Comparison of ENCODE assay signal across 8 mouse cellular contexts in genomic region chr5:53465883-53466282, GRCm38 (mm10). TPM values are rescaled to one million over a fixed set of nuclear protein-coding genes. Genes with fewer than 3 reads are reported as not detected.
DNase-seq lines count a peak whose midpoint lies in the region; ATAC-seq and TF ChIP-seq lines count a peak whose summit lies in the region.

Gene Rbpj, plus strand, starts transcription at chr5:53466152.

- TF ChIP-seq RAD21 in MEL (IDR thresholded peaks at IDR 0.05; ENCODE audit: low read depth, low read length): no peak

- H3K36me3 ChIP-seq in E14TG2a.4 (ENCODE audit: insufficient read depth, low read length) (no peaks in the 10 kb centered on the region), MEL (ENCODE audit: control insufficient read depth in 1 of 2, insufficient read depth in 2 of 2, low read length in 2 of 2) (no peaks in the 10 kb centered on the region)
- H3K36me3 ChIP-seq in forebrain, embryonic 15.5 days: no peaks in the 10 kb centered on the region
- no peaks in the 10 kb centered on the region for H3K36me3 ChIP-seq in limb, embryonic 15.5 days

- 84% methylated on average over 9 of the region's 9 CpGs for WGBS in forebrain, embryonic 15.5 days
- 85% methylated on average over 9 of the region's 9 CpGs for WGBS in limb, embryonic 15.5 days

- H3K4me1 ChIP-seq in E14TG2a.4 (replicated peaks; ENCODE audit: low read depth, low read length) (peaks cover 82% of the 10 kb centered on the region), MEL (ENCODE audit: control insufficient read depth in 1 of 2, insufficient read depth in 2 of 2, low read length in 2 of 2) (no peaks in the 10 kb centered on the region)
- no peaks in the 10 kb centered on the region; the same call in 1 of the 2 replicates for H3K4me1 ChIP-seq in forebrain, embryonic 15.5 days
- peaks cover 19% of the 10 kb centered on the region for H3K4me1 ChIP-seq in limb, embryonic 15.5 days

- no peak within 1 kb of the TSS for H3K9ac ChIP-seq in MEL (ENCODE audit: control insufficient read depth, low read depth, low read length, poor library complexity, severe bottlenecking)
- H3K9ac ChIP-seq in forebrain, embryonic 15.5 days (replicated peaks): no peak within 1 kb of the TSS
- H3K9ac ChIP-seq in limb, embryonic 15.5 days: no peak within 1 kb of the TSS

- no peak within 1 kb of the TSS for H3K4me2 ChIP-seq in forebrain, embryonic 15.5 days (replicated peaks)
- no peak within 1 kb of the TSS for H3K4me2 ChIP-seq in limb, embryonic 15.5 days

- no peaks in the 10 kb centered on the region for H3K79me2 ChIP-seq in MEL (ENCODE audit: control insufficient read depth, insufficient read depth, low read length, poor library complexity)

- no peak within 1 kb of the TSS for H3K27ac ChIP-seq in MEL (ENCODE audit: control insufficient read depth, low read depth, low read length)
- no peak within 1 kb of the TSS for H3K27ac ChIP-seq in forebrain, embryonic 15.5 days (replicated peaks)
- H3K27ac ChIP-seq in limb, embryonic 15.5 days: no peak within 1 kb of the TSS

- DNase-seq in MEL (ENCODE audit: low read depth, low spot score): no peak
- DNase-seq in right cerebral cortex, postnatal 10 days (ENCODE audit: low spot score in 2 of 2): no peak
- no peak for DNase-seq in retina, embryonic 14.5 days (ENCODE audit: low spot score)
- DNase-seq in embryo, embryonic 11 days: no peak

- H3K9me3 ChIP-seq in E14TG2a.4 (ENCODE audit: low read length): no peaks in the 10 kb centered on the region
- H3K9me3 ChIP-seq in MEL (replicated peaks; ENCODE audit: insufficient read depth, low read length): no peaks in the 10 kb centered on the region
- no peaks in the 10 kb centered on the region for H3K9me3 ChIP-seq in forebrain, embryonic 15.5 days
- no peaks in the 10 kb centered on the region for H3K9me3 ChIP-seq in limb, embryonic 15.5 days

- no peak for ATAC-seq in forebrain, embryonic 15.5 days (replicated peaks)
- ATAC-seq in hematopoietic stem cell, adult 5-6 weeks (replicated peaks in 1 of 2; ENCODE audit: insufficient read depth in 1 of 2, low FRiP score in 2 of 2, low TSS enrichment in 1 of 2, low read depth in 1 of 2, poor library complexity in 2 of 2, severe bottlenecking in 2 of 2): no peak
- ATAC-seq in limb, embryonic 15.5 days (ENCODE audit: insufficient number of reproducible peaks, low FRiP score, low TSS enrichment, low read depth): no peak

- H3K27me3 ChIP-seq in E14TG2a.4 (ENCODE audit: insufficient read depth, low read length) (peaks cover 5% of the 10 kb centered on the region; the same call in 1 of the 2 replicates), MEL (ENCODE audit: control insufficient read depth in 1 of 2, insufficient read depth in 2 of 2, low read length in 2 of 2) (no peaks in the 10 kb centered on the region)
- no peaks in the 10 kb centered on the region for H3K27me3 ChIP-seq in forebrain, embryonic 15.5 days
- peaks cover 3% of the 10 kb centered on the region; the same call in 1 of the 2 replicates for H3K27me3 ChIP-seq in limb, embryonic 15.5 days

- no peak for TF ChIP-seq POLR2A in MEL (IDR thresholded peaks at IDR 0.05; ENCODE audit: control insufficient read depth in 1 of 2, insufficient read depth in 1 of 2, low read depth in 1 of 2, low read length in 2 of 2, poor library complexity in 1 of 2)

- TF ChIP-seq CTCF in E14TG2a.4 (conservative IDR thresholded peaks at IDR 0.05; ENCODE audit: low read length) (no peak), MEL (IDR thresholded peaks at IDR 0.05 in 2 of 3, conservative IDR thresholded peaks at IDR 0.05 in 1 of 3; ENCODE audit: control insufficient read depth in 1 of 3, insufficient read depth in 1 of 3, low read depth in 2 of 3, low read length in 3 of 3, poor library complexity in 1 of 3, severe bottlenecking in 1 of 3) (no peak)

- no peak for TF ChIP-seq EP300 in MEL (IDR thresholded peaks at IDR 0.05; ENCODE audit: low read depth in 1 of 2, low read length in 2 of 2)

- peak within 1 kb of the TSS; percentile 58 for H3K4me3 ChIP-seq in E14TG2a.4 (replicated peaks; ENCODE audit: low read length)
- no peak within 1 kb of the TSS for H3K4me3 ChIP-seq in MEL (ENCODE audit: control insufficient read depth in 1 of 2, insufficient read depth in 1 of 2, low read depth in 2 of 2, low read length in 2 of 2)
- no peak within 1 kb of the TSS for H3K4me3 ChIP-seq in forebrain, embryonic 15.5 days
- H3K4me3 ChIP-seq in limb, embryonic 15.5 days: no peak within 1 kb of the TSS

TF ChIP-seq in MEL, 35 proteins besides CTCF, POLR2A, EP300 and RAD21:
- no peak for TF ChIP-seq POLR2AphosphoS5 (IDR thresholded peaks at IDR 0.05; ENCODE audit: borderline replicate concordance, low read depth, low read length)
- no peak for TF ChIP-seq GABPA (IDR thresholded peaks at IDR 0.05; ENCODE audit: low read depth, low read length)
- TF ChIP-seq HCFC1 (IDR thresholded peaks at IDR 0.05; ENCODE audit: low read depth, low read length): no peak
- TF ChIP-seq CHD1 (IDR thresholded peaks at IDR 0.05; ENCODE audit: low read depth, low read length): no peak
- no peak for TF ChIP-seq NELFE (IDR thresholded peaks at IDR 0.05; ENCODE audit: low read depth, low read length)
- TF ChIP-seq E2F4 (IDR thresholded peaks at IDR 0.05; ENCODE audit: borderline replicate concordance, low read depth, low read length): no peak
- no peak for TF ChIP-seq TBP (IDR thresholded peaks at IDR 0.05; ENCODE audit: low read depth, low read length)
- TF ChIP-seq MYC (IDR thresholded peaks at IDR 0.05; ENCODE audit: low read depth, low read length): no peak
- no peak for TF ChIP-seq TCF12 (IDR thresholded peaks at IDR 0.05; ENCODE audit: low read depth, low read length)
- TF ChIP-seq RCOR1 (IDR thresholded peaks at IDR 0.05; ENCODE audit: low read depth, low read length): no peak
- no peak for TF ChIP-seq USF2 (IDR thresholded peaks at IDR 0.05; ENCODE audit: borderline replicate concordance in 1 of 2, insufficient read depth in 1 of 2, low read depth in 1 of 2, low read length in 2 of 2)
- TF ChIP-seq MXI1 (IDR thresholded peaks at IDR 0.05; ENCODE audit: low read depth, low read length): no peak
- no peak for TF ChIP-seq MAX (IDR thresholded peaks at IDR 0.05; ENCODE audit: low read length)
- no peak for TF ChIP-seq MYB (IDR thresholded peaks at IDR 0.05; ENCODE audit: low read depth, low read length)
- TF ChIP-seq MAZ (IDR thresholded peaks at IDR 0.05; ENCODE audit: low read depth, low read length): no peak
- TF ChIP-seq CHD2 (IDR thresholded peaks at IDR 0.05; ENCODE audit: low read length): no peak

RNA-seq across cellular contexts. Expression of gene Rbpj, which starts in this region (rescaled TPM):
- total RNA-seq in MEL (2012; rRNA removed): 6.0 and 6.5 TPM in 2 replicates
- polyA plus RNA-seq in MEL (2012; ENCODE audit: insufficient read depth in 1 of 2, insufficient read length in 2 of 2, low read depth in 1 of 2, low replicate concordance in 2 of 2, missing spikeins in 1 of 2): 10 to 100 TPM; 19.1 to 34.5 TPM
- polyA plus RNA-seq in forebrain, embryonic 15.5 days (2015; fragmentation: Nextera tagmentation; extraction: Ambion mirVana): 41.3 and 44.0 TPM in 2 replicates
- total RNA-seq in hematopoietic stem cell, adult 5-6 weeks (2017): 37.7 and 51.2 TPM in 2 replicates
- polyA plus RNA-seq in limb, embryonic 15.5 days (2015; fragmentation: Nextera tagmentation; extraction: Ambion mirVana): 35.6 and 36.5 TPM in 2 replicates
